ENCODE assay signal across 9 mouse cellular contexts in genomic region chr1:134803286-134804117, GRCm38 (mm10).
DNase-seq lines count a peak whose midpoint lies in the region; ATAC-seq and TF ChIP-seq lines count a peak whose summit lies in the region.
"Had no signal": no experiment of that assay in that cellular context is flagged by ENCODE, and none has a peak within 500 bp of the region (broad histone marks: within the 10 kb centered on the region; RNA-seq: fewer than 3 reads in every experiment).

No protein-coding gene starts in this region.

- H3K27me3 ChIP-seq in embryonic facial prominence, embryonic 11.5 days (ENCODE audit: control insufficient read depth, insufficient read depth, low read length), result no peaks in the 10 kb centered on the region
- H3K27me3 ChIP-seq in heart, embryonic 15.5 days, result no peaks in the 10 kb centered on the region
- H3K27me3 ChIP-seq in limb, embryonic 10.5 days (ENCODE audit: low read depth, poor library complexity, severe bottlenecking), result no peaks in the 10 kb centered on the region; the same call in 1 of the 2 replicates

- no peak for TF ChIP-seq POLR2A in olfactory bulb, adult 2 months (IDR thresholded peaks at IDR 0.05; ENCODE audit: insufficient read depth, low read depth, low read length)

- H3K9ac ChIP-seq in embryonic facial prominence, embryonic 11.5 days (replicated peaks; ENCODE audit: low read length), result no peak overlapping the region
- peak overlapping the region; percentile 16 for H3K9ac ChIP-seq in heart, embryonic 15.5 days

- no peak for TF ChIP-seq CTCF in left cerebral cortex, adult 2 months (IDR thresholded peaks at IDR 0.05)
- TF ChIP-seq CTCF in olfactory bulb, adult 2 months (IDR thresholded peaks at IDR 0.05; ENCODE audit: insufficient read depth, low read depth, low read length), result no peak

- H3K4me1 ChIP-seq in embryonic facial prominence, embryonic 11.5 days (ENCODE audit: control insufficient read depth, insufficient read depth, low read length), result no peaks in the 10 kb centered on the region
- peaks cover 53% of the 10 kb centered on the region for H3K4me1 ChIP-seq in heart, embryonic 15.5 days (replicated peaks)
- H3K4me1 ChIP-seq in limb, embryonic 10.5 days, result peaks cover 23% of the 10 kb centered on the region
- peaks cover 13% of the 10 kb centered on the region for H3K4me1 ChIP-seq in olfactory bulb, adult 2 months (ENCODE audit: control insufficient read depth, insufficient read depth, low read length)

- intact Hi-C loops in left cerebral cortex, adult 2 months (cut with DNase I), result no loop called here

- no peaks in the 10 kb centered on the region for H3K9me3 ChIP-seq in embryonic facial prominence, embryonic 11.5 days (replicated peaks; ENCODE audit: control insufficient read depth, low read length)
- H3K9me3 ChIP-seq in heart, embryonic 15.5 days (replicated peaks), result no peaks in the 10 kb centered on the region
- H3K9me3 ChIP-seq in limb, embryonic 10.5 days (replicated peaks), result 0 out of 2 replicates have a peak, but pooled peaks cover 2% of the 10 kb centered on the region
- H3K9me3 ChIP-seq: G1E had no signal

- no peaks in the 10 kb centered on the region for H3K36me3 ChIP-seq in embryonic facial prominence, embryonic 11.5 days (replicated peaks; ENCODE audit: control insufficient read depth, insufficient read depth, low read depth, low read length)
- H3K36me3 ChIP-seq in heart, embryonic 15.5 days, result peaks cover 3% of the 10 kb centered on the region; the same call in 1 of the 2 replicates
- H3K36me3 ChIP-seq in limb, embryonic 10.5 days, result peaks cover 12% of the 10 kb centered on the region

- no peak; the same call in 1 of the 2 replicates for ATAC-seq in embryonic facial prominence, embryonic 11.5 days (replicated peaks; ENCODE audit: insufficient number of reproducible peaks, low FRiP score, low TSS enrichment, low read depth)
- ATAC-seq in heart, embryonic 15.5 days (replicated peaks; ENCODE audit: insufficient number of reproducible peaks, insufficient read depth, low FRiP score, low read depth), result peak; percentile 71
- ATAC-seq in inflammation-experienced regulatory T-cells, adult 6 months, result no peak

- DNase-seq in left cerebral cortex, adult 2 months (ENCODE audit: extremely low spot score in 1 of 2, low spot score in 2 of 2), result no peak
- DNase-seq in left cerebral cortex, adult 18-20 months (ENCODE audit: low spot score in 2 of 2), result no peak
- peak; percentile 62 for DNase-seq in embryonic facial prominence, embryonic 11.5 days (ENCODE audit: low spot score)
- DNase-seq in limb, embryonic 10.5 days (ENCODE audit: low spot score), result no peak
- no peak for DNase-seq in frontal cortex, postnatal 25 days (ENCODE audit: low spot score in 2 of 2)

- H3K27ac ChIP-seq in left cerebral cortex, adult 2 months, result peak overlapping the region; percentile 42; the same call in 1 of the 2 replicates
- H3K27ac ChIP-seq in embryonic facial prominence, embryonic 11.5 days (replicated peaks; ENCODE audit: low read depth, low read length), result 0 out of 2 replicates have a peak overlapping the region, but pooled peaks have one; percentile 17
- H3K27ac ChIP-seq in heart, embryonic 15.5 days, result peak overlapping the region; percentile 91
- peak overlapping the region; percentile 68 for H3K27ac ChIP-seq in limb, embryonic 10.5 days
- peak overlapping the region; percentile 3; the same call in 1 of the 2 replicates for H3K27ac ChIP-seq in olfactory bulb, adult 2 months (ENCODE audit: insufficient read depth, low read depth, low read length)

- 56% methylated on average over 16 of the region's 16 CpGs for WGBS in embryonic facial prominence, embryonic 11.5 days
- WGBS in heart, embryonic 15.5 days, result 23% methylated on average over 16 of the region's 16 CpGs
- 78% methylated on average over 16 of the region's 16 CpGs for WGBS in limb, embryonic 10.5 days
- WGBS in olfactory bulb, adult 2 months, result 32% methylated on average over 16 of the region's 16 CpGs

- H3K4me2 ChIP-seq in embryonic facial prominence, embryonic 11.5 days (ENCODE audit: low read depth, low read length), result no peak overlapping the region
- H3K4me2 ChIP-seq in heart, embryonic 15.5 days, result peak overlapping the region; percentile 55

- H3K4me3 ChIP-seq in left cerebral cortex, adult 2 months, result no peak overlapping the region
- H3K4me3 ChIP-seq in embryonic facial prominence, embryonic 11.5 days (ENCODE audit: low read depth, low read length), result no peak overlapping the region
- H3K4me3 ChIP-seq in heart, embryonic 15.5 days, result peak overlapping the region; percentile 39
- H3K4me3 ChIP-seq in limb, embryonic 10.5 days, result no peak overlapping the region
- H3K4me3 ChIP-seq in olfactory bulb, adult 2 months (ENCODE audit: insufficient read depth, low read depth, low read length), result no peak overlapping the region

Comparison
In these comparisons a context has a peak if more than half of its experiments do, and no peak if none do; other contexts are left out.
1. H3K27ac ChIP-seq: peak in every context shown above with its lines; median percentile 91 in heart, embryonic 15.5 days; 68 in limb, embryonic 10.5 days; 42 in left cerebral cortex, adult 2 months; 17 in embryonic facial prominence, embryonic 11.5 days; 3 in olfactory bulb, adult 2 months.